Mouse (Mus musculus) liver, embryonic 13.5 days (tissue): ENCODE results near the gene Arhgap15. TPM values are rescaled to one million over a fixed set of nuclear protein-coding genes. Genes with fewer than 3 reads are reported as not detected.

Experiments used
- ATAC-seq: fragments of 200-750 bp; cut with Nextera tagmentation; 2 replicates; pipeline ENCODE4 v1.8.0; 2017; ENCODE audit warnings: low read depth, mild to moderate bottlenecking, moderate number of reproducible peaks, moderate library complexity
- DNase-seq: peaks from one replicate; pipeline ENCODE4 v3.0.0; 2022
- H3K27ac ChIP-seq: fragments of 300-500 bp; sonication (generic); 2 replicates; pipeline ENCODE4 v1.5.1; 2015; ENCODE audit warnings: moderate library complexity, mild to moderate bottlenecking, inconsistent platforms
- H3K27me3 ChIP-seq: fragments of 300-500 bp; sonication (generic); 2 replicates; pipeline ENCODE4 v1.6.1; 2015; ENCODE audit warnings: mild to moderate bottlenecking, inconsistent platforms
- H3K36me3 ChIP-seq: fragments of 300-500 bp; sonication (generic); 2 replicates; pipeline ENCODE4 v1.6.1; 2015; ENCODE audit warnings: mild to moderate bottlenecking, inconsistent platforms
- H3K4me1 ChIP-seq: fragments of 300-500 bp; sonication (generic); replicated peaks from 2 replicates; pipeline ENCODE4 v1.6.1; 2015; ENCODE audit warnings: inconsistent platforms
- H3K4me2 ChIP-seq: fragments of 300-500 bp; sonication (generic); 2 replicates; pipeline ENCODE4 v1.6.1; 2015; ENCODE audit warnings: inconsistent platforms, mild to moderate bottlenecking, moderate library complexity
- H3K4me3 ChIP-seq: fragments of 300-500 bp; sonication (generic); replicated peaks from 2 replicates; pipeline ENCODE4 v1.5.1; 2015; ENCODE audit warnings: mild to moderate bottlenecking, inconsistent platforms
- H3K9ac ChIP-seq: fragments of 300-500 bp; sonication (generic); 2 replicates; pipeline ENCODE4 v1.6.1; 2015; ENCODE audit warnings: mild to moderate bottlenecking, inconsistent platforms
- H3K9me3 ChIP-seq: fragments of 300-500 bp; sonication (generic); replicated peaks from 2 replicates; pipeline ENCODE4 v1.6.1; 2016; ENCODE audit warnings: inconsistent platforms
- WGBS: fragments of 180-500 bp; shearing (Covaris S2); methylation state at CpG from one replicate; pipeline ENCODE4 v1.1.7; 2015; ENCODE audit not compliant: insufficient replicate concordance; 5-methylcytosine and 5-hydroxymethylcytosine counted together
- polyA plus RNA-seq: library from polyadenylated mRNA; unstranded; fragments of >200 nt; fragmentation: Nextera tagmentation; extraction: Ambion mirVana; gene quantifications from 2 replicates; pipeline ENCODE4 v1.2.1, GENCODE M21; 2015

Arhgap15 gene
- polyA plus RNA-seq, 1 experiment from 2014 or later = 4.5 TPM

DNA sequence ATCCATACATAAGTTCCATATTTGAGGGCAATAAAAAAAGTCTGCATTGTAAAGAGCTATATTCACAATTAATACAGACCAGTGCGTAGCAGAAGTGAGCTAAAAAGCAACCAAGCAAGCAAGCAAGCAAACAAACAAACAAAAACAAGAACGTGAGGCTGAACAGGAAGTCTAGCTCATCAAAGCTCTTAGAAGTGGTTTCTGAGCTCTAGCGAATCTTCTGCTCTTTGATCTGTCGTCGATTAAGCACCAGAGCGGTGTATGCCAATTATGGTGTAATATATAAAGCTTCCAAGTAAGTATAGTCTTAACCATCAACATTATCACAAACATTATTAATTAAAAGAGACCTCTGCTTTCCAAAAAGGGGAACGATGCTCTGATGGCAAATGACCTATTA is 243.9 kb downstream of the Arhgap15 start:
- H3K36me3 ChIP-seq = no peaks in the 10 kb centered on the region
- H3K4me1 ChIP-seq = no peaks in the 10 kb centered on the region
- DNase-seq (no peak), ATAC-seq (no peak)
- no peaks in the 10 kb centered on the region for H3K27me3 ChIP-seq
- no peak overlapping the region for H3K4me2 ChIP-seq
- 73% methylated on average over 7 of the region's 7 CpGs for whole genome bisulfite sequencing
- H3K9ac ChIP-seq = no peak overlapping the region
- H3K9me3 ChIP-seq = no peaks in the 10 kb centered on the region
- no peak overlapping the region for H3K27ac ChIP-seq
- H3K4me3 ChIP-seq = no peak overlapping the region

DNA sequence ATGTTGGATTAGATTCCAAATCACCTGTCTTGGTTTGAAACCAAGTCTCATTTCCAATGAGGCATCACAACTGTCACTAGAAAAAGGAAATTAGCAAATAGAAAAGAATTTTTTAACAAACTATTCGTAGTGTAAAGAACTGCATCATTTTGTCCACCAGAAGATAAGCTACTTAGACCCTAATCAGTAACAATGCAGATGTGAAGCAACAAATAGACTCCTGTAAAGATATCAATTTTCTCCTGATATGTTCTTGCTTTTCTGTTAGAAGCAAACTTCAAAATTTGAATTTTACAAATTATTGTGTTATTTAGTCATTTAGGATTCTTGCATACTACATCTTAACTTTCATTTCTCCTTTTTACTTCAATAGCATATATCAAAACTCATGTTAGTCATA is 253.8 kb downstream of the Arhgap15 start:
- Histone ChIP-seq H3K4me1 (no peaks in the 10 kb centered on the region), H3K36me3 (no peaks in the 10 kb centered on the region), H3K9ac (no peak overlapping the region), H3K4me3 (no peak overlapping the region), H3K27ac (no peak overlapping the region), H3K4me2 (no peak overlapping the region), H3K9me3 (no peaks in the 10 kb centered on the region), H3K27me3 (no peaks in the 10 kb centered on the region)
- 23% methylated on average over 1 of the region's 1 CpGs for WGBS
- ATAC-seq (no peak), DNase-seq (no peak)

DNA sequence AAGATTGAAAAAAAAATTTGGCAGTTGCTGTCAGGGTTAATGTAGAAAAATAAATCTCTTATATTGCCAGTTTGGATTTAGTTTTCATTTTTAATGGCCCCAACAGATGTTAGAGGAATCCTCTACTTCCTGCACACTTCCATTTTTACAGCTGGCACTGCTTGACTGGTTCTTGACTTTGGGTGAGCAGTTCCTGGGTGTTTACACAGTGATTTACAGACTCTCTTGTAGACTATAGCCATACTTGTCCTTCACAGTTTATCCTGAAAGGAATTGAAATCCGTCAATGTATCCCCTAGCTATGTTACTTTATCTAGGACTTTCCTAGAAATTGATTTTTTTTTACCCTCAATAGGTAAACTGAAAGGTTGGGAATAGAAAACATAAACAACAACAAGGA is 261.6 kb downstream of the Arhgap15 start:
- ATAC-seq (no peak), DNase-seq (no peak)
- Histone ChIP-seq H3K27ac (no peak overlapping the region), H3K36me3 (no peaks in the 10 kb centered on the region), H3K9ac (no peak overlapping the region), H3K27me3 (no peaks in the 10 kb centered on the region), H3K4me3 (no peak overlapping the region), H3K9me3 (no peaks in the 10 kb centered on the region), H3K4me2 (no peak overlapping the region), H3K4me1 (no peaks in the 10 kb centered on the region)
- WGBS = 57% methylated on average over 1 of the region's 1 CpGs

DNA sequence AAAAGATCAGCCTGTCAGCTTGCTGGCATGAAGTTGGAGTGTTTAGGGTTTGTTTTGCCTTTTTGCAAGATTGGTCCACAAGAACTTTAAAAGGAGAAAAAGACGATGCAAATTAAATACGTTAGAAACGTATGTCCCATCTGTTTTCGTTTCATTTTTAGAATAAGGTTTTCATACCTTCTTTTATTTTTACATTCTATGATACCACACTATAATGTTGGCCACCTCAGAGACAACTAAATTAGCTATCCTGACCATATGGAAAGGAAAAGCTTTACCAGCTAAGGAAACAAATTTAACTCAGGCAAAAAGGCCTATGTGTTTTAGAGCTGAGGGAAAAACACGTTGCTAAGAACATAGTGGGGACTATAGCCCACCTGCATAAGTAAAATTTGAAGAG is 264.8 kb downstream of the Arhgap15 start:
- no peaks in the 10 kb centered on the region for H3K9me3 ChIP-seq
- 81% methylated on average over 5 of the region's 5 CpGs for WGBS

DNA sequence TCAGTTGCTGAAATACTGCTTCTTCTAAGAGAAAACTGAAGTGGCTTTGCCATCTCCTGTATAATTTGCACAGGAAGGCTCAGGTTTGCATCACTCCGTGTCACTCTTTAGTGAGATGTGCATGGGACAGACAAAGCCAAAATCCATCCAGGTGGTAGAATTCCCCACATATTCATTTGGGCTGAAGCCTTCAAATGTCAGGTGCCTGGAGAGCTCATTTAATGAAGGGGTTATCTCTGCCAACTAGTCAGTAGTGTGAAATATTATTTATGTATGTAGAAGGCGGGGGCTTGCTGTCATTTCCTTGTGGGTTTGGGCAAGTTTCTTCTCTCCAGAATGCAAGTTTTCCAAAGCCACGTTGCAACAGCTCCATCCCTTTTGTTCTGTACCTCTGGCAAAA is 268.1 kb downstream of the Arhgap15 start:
- 55% methylated on average over 3 of the region's 3 CpGs for WGBS

More for the DNA sequence above, 264.8 kb downstream of the Arhgap15 start:
- no peak for DNase-seq
- no peak overlapping the region for H3K4me2 ChIP-seq
- H3K9ac ChIP-seq = no peak overlapping the region
- H3K27me3 ChIP-seq = no peaks in the 10 kb centered on the region
- no peak for ATAC-seq
- H3K36me3 ChIP-seq = no peaks in the 10 kb centered on the region
- H3K27ac ChIP-seq = no peak overlapping the region
- no peaks in the 10 kb centered on the region for H3K4me1 ChIP-seq
- no peak overlapping the region for H3K4me3 ChIP-seq

DNA sequence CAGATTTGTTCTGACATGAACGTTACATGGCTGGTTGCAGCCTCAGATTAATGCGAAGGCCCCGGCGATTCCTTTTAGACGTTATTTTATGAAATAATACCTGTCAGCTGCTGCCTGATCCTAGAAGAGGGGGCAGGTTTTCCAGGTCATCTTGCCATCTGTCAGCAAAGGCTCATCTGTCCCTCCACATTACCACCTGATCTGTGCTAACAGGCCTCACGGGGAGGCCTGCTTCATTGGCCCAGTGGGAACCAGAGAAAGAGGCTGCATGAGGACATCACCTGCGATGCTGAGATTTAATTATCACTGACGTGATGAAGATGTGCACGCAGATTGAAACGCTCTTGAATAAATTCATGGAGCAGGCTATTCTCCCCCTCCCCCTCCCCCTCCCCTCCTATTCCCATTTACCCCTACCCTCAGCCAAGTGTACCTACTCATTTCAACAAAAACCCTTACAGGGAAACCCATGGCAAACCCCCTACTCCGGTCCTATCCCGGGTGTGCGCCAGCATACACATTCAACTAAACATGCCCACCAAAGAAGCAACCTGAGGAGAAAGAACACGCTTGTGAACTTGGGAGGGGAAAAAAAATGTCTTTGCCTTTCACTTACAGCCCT is 268.9 kb downstream of the Arhgap15 start:
- Histone ChIP-seq H3K4me3 (no peak overlapping the region), H3K9ac (no peak overlapping the region), H3K27ac (no peak overlapping the region), H3K9me3 (no peaks in the 10 kb centered on the region), H3K4me1 (no peaks in the 10 kb centered on the region), H3K36me3 (no peaks in the 10 kb centered on the region), H3K27me3 (no peaks in the 10 kb centered on the region), H3K4me2 (no peak overlapping the region)
- ATAC-seq (no peak), DNase-seq (no peak)
- 77% methylated on average over 14 of the region's 14 CpGs for WGBS

More for the DNA sequence above, 268.1 kb downstream of the Arhgap15 start:
- Histone ChIP-seq H3K27me3 (no peaks in the 10 kb centered on the region), H3K9ac (no peak overlapping the region), H3K4me1 (no peaks in the 10 kb centered on the region), H3K4me2 (no peak overlapping the region), H3K36me3 (no peaks in the 10 kb centered on the region), H3K4me3 (no peak overlapping the region), H3K27ac (no peak overlapping the region), H3K9me3 (no peaks in the 10 kb centered on the region)
- ATAC-seq (no peak), DNase-seq (no peak)

DNA sequence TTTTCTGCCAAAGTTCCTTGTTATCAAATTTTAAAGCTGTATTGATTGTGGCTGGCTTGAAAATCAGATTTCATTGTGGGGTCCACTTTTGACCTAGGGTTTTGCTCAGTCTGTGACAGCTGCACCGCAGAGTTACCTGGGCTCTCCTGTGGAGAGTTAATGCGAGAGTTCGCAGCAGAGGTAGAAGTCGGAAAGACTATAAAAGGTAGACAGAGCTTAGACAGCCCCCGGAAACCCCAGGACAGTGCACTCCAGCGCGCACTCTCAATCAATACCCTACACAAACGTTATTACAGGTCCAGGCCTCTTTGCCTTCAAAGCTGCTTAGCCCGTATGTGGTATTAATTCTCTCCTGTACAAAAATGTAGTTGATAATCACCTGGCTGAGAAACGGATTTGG is 269.4 kb downstream of the Arhgap15 start:
- no peak overlapping the region for H3K27ac ChIP-seq
- no peak for ATAC-seq
- no peak overlapping the region for H3K9ac ChIP-seq
- no peak overlapping the region for H3K4me2 ChIP-seq
- no peak for DNase-seq
- H3K4me1 ChIP-seq = no peaks in the 10 kb centered on the region
- H3K9me3 ChIP-seq = no peaks in the 10 kb centered on the region
- H3K36me3 ChIP-seq = no peaks in the 10 kb centered on the region
- H3K27me3 ChIP-seq = no peaks in the 10 kb centered on the region
- 75% methylated on average over 10 of the region's 10 CpGs for WGBS
- no peak overlapping the region for H3K4me3 ChIP-seq

DNA sequence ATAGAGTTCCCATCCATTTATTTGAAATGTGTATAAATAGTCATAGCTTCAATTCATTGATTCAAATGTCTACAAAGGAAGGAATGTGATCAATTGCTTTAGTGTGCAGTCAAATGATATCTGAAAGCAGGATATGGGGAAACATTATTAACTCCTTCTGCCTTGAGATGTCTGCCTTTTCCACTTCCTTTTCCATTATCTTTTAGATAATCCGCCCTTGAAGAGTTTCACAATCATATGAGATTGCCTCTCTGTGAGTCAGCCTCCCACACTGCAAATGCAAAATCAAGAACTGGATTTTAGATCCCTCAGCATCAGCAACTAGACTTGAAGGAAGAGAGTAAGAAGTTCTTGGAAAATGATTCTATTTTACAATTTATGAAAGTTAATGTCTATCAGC is 276.1 kb downstream of the Arhgap15 start:
- Histone ChIP-seq H3K9me3 (no peaks in the 10 kb centered on the region), H3K27ac (no peak overlapping the region), H3K36me3 (no peaks in the 10 kb centered on the region), H3K4me2 (no peak overlapping the region), H3K4me1 (no peaks in the 10 kb centered on the region), H3K27me3 (no peaks in the 10 kb centered on the region), H3K4me3 (no peak overlapping the region), H3K9ac (no peak overlapping the region)
- no peak for ATAC-seq
- 41% methylated on average over 1 of the region's 1 CpGs for WGBS
- no peak for DNase-seq

DNA sequence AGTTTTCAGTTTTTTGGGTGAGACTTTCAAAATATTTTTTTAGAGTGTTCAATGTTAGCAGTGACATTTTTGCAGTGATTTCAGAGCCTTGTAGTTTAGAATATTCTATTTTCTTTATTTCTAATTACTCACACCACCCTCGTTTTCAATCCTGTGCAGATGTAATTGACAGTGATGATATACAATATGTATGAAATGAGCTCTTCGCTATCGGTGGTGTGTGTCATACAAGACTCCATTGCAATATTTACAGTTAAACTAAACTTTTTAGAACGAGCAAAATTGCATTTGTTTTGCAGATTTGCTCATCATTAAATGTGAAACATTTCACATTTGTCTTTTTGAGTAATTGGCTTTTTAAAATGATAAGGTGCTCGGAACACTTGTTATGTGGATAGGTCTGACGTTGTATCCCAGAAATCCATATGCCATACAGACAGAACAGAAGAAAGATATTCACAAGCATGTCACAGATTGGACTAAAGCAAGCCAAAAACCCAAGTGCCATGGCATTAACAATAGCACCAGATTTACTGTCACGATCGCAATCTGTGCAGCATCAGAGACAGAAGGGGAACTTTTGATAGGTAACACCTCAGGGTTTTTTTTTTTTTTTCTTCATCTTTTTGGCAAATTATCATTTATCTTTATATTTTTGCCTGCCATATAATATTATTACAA is 280.6 kb downstream of the Arhgap15 start:
- H3K4me2 ChIP-seq = no peak overlapping the region
- DNase-seq (no peak), ATAC-seq (no peak)
- no peaks in the 10 kb centered on the region for H3K27me3 ChIP-seq
- H3K27ac ChIP-seq = no peak overlapping the region
- H3K9me3 ChIP-seq = no peaks in the 10 kb centered on the region
- H3K4me1 ChIP-seq = no peaks in the 10 kb centered on the region
- H3K4me3 ChIP-seq = no peak overlapping the region
- WGBS = 75% methylated on average over 8 of the region's 8 CpGs
- no peak overlapping the region for H3K9ac ChIP-seq
- H3K36me3 ChIP-seq = no peaks in the 10 kb centered on the region

DNA sequence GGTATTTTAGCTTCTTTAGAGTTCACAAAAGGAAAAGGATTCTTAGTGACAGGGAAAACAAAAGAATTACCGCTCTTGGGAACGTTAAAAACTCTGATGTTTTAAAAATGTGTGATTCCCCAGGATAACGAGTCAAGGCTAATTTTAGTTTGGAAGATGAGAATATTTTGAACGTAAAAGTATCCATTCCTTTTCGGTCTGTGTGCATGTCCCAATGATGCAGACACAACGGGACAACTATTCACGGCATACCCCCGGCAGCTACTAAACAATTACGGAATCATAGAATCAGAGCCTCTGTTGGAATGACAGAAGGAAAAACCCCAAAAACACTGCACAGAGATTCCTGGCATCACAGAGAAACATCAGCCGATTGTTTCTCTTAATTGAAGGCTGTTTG is 281.2 kb downstream of the Arhgap15 start:
- DNase-seq = no peak
- no peaks in the 10 kb centered on the region for H3K4me1 ChIP-seq
- ATAC-seq = no peak

DNA sequence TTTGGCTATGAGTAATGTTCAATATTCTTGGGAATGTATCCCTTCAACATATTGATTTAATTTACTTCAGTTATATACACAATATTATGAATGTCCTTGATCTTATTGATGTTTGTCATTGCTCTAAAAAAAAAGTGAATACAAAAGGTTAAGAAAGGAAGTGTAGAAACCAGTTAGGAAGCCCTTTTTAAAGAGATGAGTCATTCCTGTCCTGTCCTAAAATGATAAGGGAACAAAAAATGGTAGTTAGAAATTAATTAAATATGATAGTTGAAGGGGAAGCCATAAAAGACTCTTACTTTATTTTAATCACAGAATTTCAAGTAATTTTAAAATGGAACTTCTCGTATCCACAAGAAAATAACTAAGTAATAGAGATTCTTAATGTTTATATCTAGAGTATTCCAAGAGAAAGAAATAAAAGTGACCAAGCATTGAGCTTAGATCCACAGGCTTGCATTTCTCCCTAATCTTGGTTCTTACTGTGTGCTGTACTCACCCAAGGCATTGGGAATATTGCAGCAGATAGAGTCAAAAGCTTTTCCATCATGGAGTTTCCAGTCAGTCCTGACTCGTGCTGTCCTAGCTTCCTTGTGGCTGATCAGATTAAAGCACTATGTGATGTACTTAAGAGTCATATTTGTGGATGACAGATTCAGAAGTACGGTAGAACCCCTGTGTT is 291.0 kb downstream of the Arhgap15 start:
- Histone ChIP-seq H3K27me3 (no peaks in the 10 kb centered on the region), H3K9me3 (no peaks in the 10 kb centered on the region), H3K4me3 (no peak overlapping the region), H3K9ac (no peak overlapping the region), H3K4me1 (no peaks in the 10 kb centered on the region), H3K36me3 (no peaks in the 10 kb centered on the region), H3K4me2 (no peak overlapping the region), H3K27ac (no peak overlapping the region)
- no peak for ATAC-seq
- DNase-seq = no peak
- 60% methylated on average over 3 of the region's 3 CpGs for WGBS

More for the DNA sequence above, 281.2 kb downstream of the Arhgap15 start:
- WGBS = 82% methylated on average over 10 of the region's 10 CpGs
- no peak overlapping the region for H3K9ac ChIP-seq
- no peak overlapping the region for H3K27ac ChIP-seq
- H3K36me3 ChIP-seq = no peaks in the 10 kb centered on the region
- no peaks in the 10 kb centered on the region for H3K9me3 ChIP-seq
- no peak overlapping the region for H3K4me2 ChIP-seq
- no peaks in the 10 kb centered on the region for H3K27me3 ChIP-seq
- H3K4me3 ChIP-seq = no peak overlapping the region

DNA sequence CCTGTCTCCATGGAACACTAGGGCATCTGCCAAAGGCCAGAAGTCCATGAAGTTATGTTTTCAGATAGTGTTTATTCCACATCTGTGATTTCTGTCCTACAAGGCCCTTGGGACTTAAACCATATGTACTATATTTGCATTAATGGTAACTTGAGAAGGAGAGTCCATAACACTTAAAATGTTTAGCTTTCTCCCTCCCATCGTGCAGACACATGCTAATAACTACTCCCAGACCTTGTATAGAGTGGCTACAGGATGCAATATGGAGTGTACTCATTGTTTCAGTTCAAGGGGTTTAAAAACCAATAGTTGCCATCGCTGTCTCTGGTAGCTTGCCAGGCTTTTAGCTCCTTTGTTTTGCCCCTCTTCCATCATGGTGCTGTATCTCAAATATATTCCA is 295.5 kb downstream of the Arhgap15 start:
- 48% methylated on average over 2 of the region's 2 CpGs for WGBS
- H3K9ac ChIP-seq = no peak overlapping the region
- no peak overlapping the region for H3K4me3 ChIP-seq
- ATAC-seq (no peak), DNase-seq (no peak)
- H3K27ac ChIP-seq = no peak overlapping the region
- H3K9me3 ChIP-seq = no peaks in the 10 kb centered on the region
- H3K4me2 ChIP-seq = no peak overlapping the region
- H3K27me3 ChIP-seq = no peaks in the 10 kb centered on the region
- no peaks in the 10 kb centered on the region for H3K4me1 ChIP-seq
- H3K36me3 ChIP-seq = no peaks in the 10 kb centered on the region
